Mouse (Mus musculus) CH12.LX (cell line): ENCODE results near the gene Lamp2. TPM values are rescaled to one million over a fixed set of nuclear protein-coding genes. Genes with fewer than 3 reads are reported as not detected.
"Not testable (repeated sequence)": the region's sequence is repeated elsewhere in the genome, so short reads cannot be mapped to it uniquely, and the experiment has no call there.

Experiments
- DNase-seq: peaks from one replicate; pipeline ENCODE4 v3.0.0-alpha.2; 2013; ENCODE audit errors: extremely low read depth
- H3K27ac ChIP-seq: 2 replicates; pipeline ENCODE4 v1.5.1; 2012; ENCODE audit warnings: low read depth, mild to moderate bottlenecking, control low read depth, moderate library complexity; ENCODE audit not compliant: insufficient read depth
- H3K27me3 ChIP-seq: replicated peaks from 2 replicates; pipeline ENCODE3; 2012; ENCODE audit warnings: inconsistent platforms
- H3K36me3 ChIP-seq, 2 experiments: replicated peaks in 1 of 2; 2 replicates each; pipeline versions ENCODE3 to v1.6.1; 2012; ENCODE audit warnings: inconsistent platforms in 1 of 2, low read length in 1 of 2, mild to moderate bottlenecking in 1 of 2, mixed read lengths in 1 of 2, moderate library complexity in 1 of 2; ENCODE audit not compliant: control insufficient read depth in 1 of 2, insufficient read depth in 1 of 2
- H3K4me1 ChIP-seq, 2 experiments: 2 replicates each; pipeline ENCODE4 v1.6.1; 2012; ENCODE audit warnings: inconsistent platforms in 1 of 2, moderate library complexity in 1 of 2; ENCODE audit not compliant: insufficient read depth in 2 of 2, control insufficient read depth in 1 of 2
- H3K4me2 ChIP-seq: 2 replicates; pipeline ENCODE4 v1.6.1; 2012; ENCODE audit warnings: low read depth, mild to moderate bottlenecking, control low read depth; ENCODE audit not compliant: poor library complexity, insufficient read depth, severe bottlenecking
- H3K4me3 ChIP-seq, 3 experiments: fragments of 150-350 bp in 1 of 3; sonication (generic) in 1 of 3; replicated peaks in 1 of 3; 2 replicates each; pipeline versions ENCODE3 to v1.5.1; 2011 to 2012; ENCODE audit warnings: low read depth in 2 of 3, low read length in 2 of 3, mild to moderate bottlenecking in 2 of 3, moderate library complexity in 2 of 3, control low read depth in 1 of 3, improper control_type of control experiment in 1 of 3, inconsistent platforms in 1 of 3, mixed read lengths in 1 of 3; ENCODE audit not compliant: poor library complexity in 1 of 3
- H3K79me2 ChIP-seq: replicated peaks from 2 replicates; pipeline ENCODE4 v1.6.1; 2012; ENCODE audit warnings: mild to moderate bottlenecking, moderate library complexity; ENCODE audit not compliant: control insufficient read depth, poor library complexity, insufficient read depth, severe bottlenecking; ENCODE audit errors: extremely low read depth
- H3K9ac ChIP-seq: 2 replicates; pipeline ENCODE4 v1.6.1; 2012; ENCODE audit warnings: low read depth, mild to moderate bottlenecking, control low read depth, moderate library complexity; ENCODE audit not compliant: insufficient read depth
- H3K9me3 ChIP-seq: replicated peaks from 2 replicates; pipeline ENCODE3; 2012; ENCODE audit warnings: low read length, inconsistent platforms, mixed read lengths
- BHLHE40 ChIP-seq: IDR thresholded peaks from 2 replicates; pipeline ENCODE4 v1.6.1; 2011; ENCODE audit warnings: mild to moderate bottlenecking, low read depth, low read length, improper control_type of control experiment
- CHD2 ChIP-seq: IDR thresholded peaks from 2 replicates; pipeline ENCODE4 v1.6.1; 2011; ENCODE audit warnings: low read length, improper control_type of control experiment
- EP300 ChIP-seq: IDR thresholded peaks from 2 replicates; pipeline ENCODE4 v1.6.1; 2011; ENCODE audit warnings: low read length, improper control_type of control experiment
- HCFC1 ChIP-seq: IDR thresholded peaks from 2 replicates; pipeline ENCODE4 v1.6.1; 2012; ENCODE audit warnings: low read depth, mild to moderate bottlenecking, inconsistent platforms, low read length, improper control_type of control experiment
- MAX ChIP-seq: IDR thresholded peaks from 2 replicates; pipeline ENCODE4 v1.6.1; 2011; ENCODE audit warnings: low read length, improper control_type of control experiment
- MAZ ChIP-seq: IDR thresholded peaks from 2 replicates; pipeline ENCODE4 v1.6.1; 2012; ENCODE audit warnings: low read depth, mild to moderate bottlenecking, inconsistent platforms, low read length, improper control_type of control experiment, moderate library complexity
- MXI1 ChIP-seq: IDR thresholded peaks from 2 replicates; pipeline ENCODE4 v1.6.1; 2011; ENCODE audit warnings: mild to moderate bottlenecking, low read depth, low read length, improper control_type of control experiment
- NELFE ChIP-seq: IDR thresholded peaks from 2 replicates; pipeline ENCODE4 v1.6.1; 2011; ENCODE audit warnings: low read depth, low read length, improper control_type of control experiment
- NRF1 ChIP-seq: IDR thresholded peaks from 2 replicates; pipeline ENCODE4 v1.6.1; 2014; ENCODE audit warnings: low read depth, mild to moderate bottlenecking, inconsistent platforms, low read length, improper control_type of control experiment, moderate library complexity
- POLR2AphosphoS2 ChIP-seq: IDR thresholded peaks from 2 replicates; pipeline ENCODE4 v1.6.1; 2011; ENCODE audit warnings: low read depth, low read length, improper control_type of control experiment
- RAD21 ChIP-seq: IDR thresholded peaks from 2 replicates; pipeline ENCODE4 v1.6.1; 2011; ENCODE audit warnings: low read depth, mild to moderate bottlenecking, low read length, improper control_type of control experiment, moderate library complexity
- SMC3 ChIP-seq: IDR thresholded peaks from 2 replicates; pipeline ENCODE4 v1.6.1; 2011; ENCODE audit warnings: low read depth, low read length, improper control_type of control experiment
- TCF12 ChIP-seq: IDR thresholded peaks from 2 replicates; pipeline ENCODE4 v1.6.1; 2014; ENCODE audit warnings: low read depth, mild to moderate bottlenecking, inconsistent platforms, low read length, improper control_type of control experiment
- UBTF ChIP-seq: IDR thresholded peaks from 2 replicates; pipeline ENCODE4 v1.6.1; 2012; ENCODE audit warnings: low read depth, mild to moderate bottlenecking, inconsistent platforms, low read length, improper control_type of control experiment, moderate library complexity
- ZC3H11A ChIP-seq: IDR thresholded peaks from 2 replicates; pipeline ENCODE4 v1.6.1; 2012; ENCODE audit warnings: low read depth, mild to moderate bottlenecking, inconsistent platforms, low read length, improper control_type of control experiment
- ZKSCAN1 ChIP-seq: IDR thresholded peaks from 2 replicates; pipeline ENCODE4 v1.6.1; 2012; ENCODE audit warnings: low read depth, inconsistent platforms, low read length, improper control_type of control experiment, borderline replicate concordance
- dilution Hi-C: fragments of 300-500 bp; cut with MboI; formaldehyde crosslinking; loops from 2 replicates; pipeline ENCODE4 v1.14.3; 2020; ENCODE audit warnings: low sequenced_read_pairs; ENCODE audit not compliant: extremely low pct_unique_long_range_greater_than_20kb, extremely low pct_ligation_motif_present
- in situ Hi-C: fragments of 300-500 bp; cut with MboI; formaldehyde crosslinking; loops from 3 replicates; pipeline ENCODE4 v1.14.3; 2019; ENCODE audit warnings: low sequenced_read_pairs, low pct_ligation_motif_present, low pct_unique_long_range_greater_than_20kb, mixed read lengths
- polyA plus RNA-seq: library from polyadenylated mRNA; unstranded; fragments of >175 nt; gene quantifications from 2 replicates; pipeline ENCODE4 v1.2.1, GENCODE M21; 2012; ENCODE audit warnings: low read depth; ENCODE audit not compliant: insufficient read length
- total RNA-seq, 2 experiments: library from RNA; depleted of rRNA; stranded (reverse); fragments of 300-350 nt in 1 of 2; fragments of >200 nt in 1 of 2; gene quantifications; 2 replicates each; pipeline ENCODE4 v1.2.3; 2012 to 2014

Lamp2 gene
- total and polyA plus RNA-seq, 3 experiments, result 35.3 to 79.9 (median 66.2) TPM

GRCm38 (mm10) chrX:38399671-38400070 is 56.6 kb downstream of the Lamp2 start:
- H3K79me2 ChIP-seq, result no peaks in the 10 kb centered on the region
- H3K9ac ChIP-seq, result no peak overlapping the region
- in situ Hi-C loops, result no loop called here
- H3K27ac ChIP-seq, result no peak overlapping the region
- dilution Hi-C loops, result no loop called here
- TF ChIP-seq RAD21 (no peak), CHD2 (no peak), NELFE (no peak), NRF1 (no peak), MAZ (no peak), TCF12 (no peak), UBTF (no peak), ZKSCAN1 (no peak), BHLHE40 (no peak), MAX (no peak), MXI1 (no peak), HCFC1 (no peak), SMC3 (no peak), EP300 (no peak), POLR2AphosphoS2 (no peak), ZC3H11A (no peak)
- H3K36me3 ChIP-seq, result no peaks in the 10 kb centered on the region
- H3K9me3 ChIP-seq, result no peaks in the 10 kb centered on the region
- no peaks in the 10 kb centered on the region for H3K27me3 ChIP-seq
- H3K4me2 ChIP-seq, result no peak overlapping the region
- H3K4me1 ChIP-seq, result no peaks in the 10 kb centered on the region
- H3K4me3 ChIP-seq, result no peak overlapping the region
- DNase-seq, result no peak

- H3K9me3 ChIP-seq, H3K79me2 ChIP-seq, dilution Hi-C loops, in situ Hi-C loops, H3K4me2 ChIP-seq, H3K27me3 ChIP-seq, DNase-seq, H3K4me3 ChIP-seq, H3K9ac ChIP-seq, H3K27ac ChIP-seq, H3K36me3 ChIP-seq, H3K4me1 ChIP-seq: not testable (repeated sequence)
Observed at GRCm38 (mm10) chrX:38373169-38373568, 83.1 kb downstream of the Lamp2 start.

DNA sequence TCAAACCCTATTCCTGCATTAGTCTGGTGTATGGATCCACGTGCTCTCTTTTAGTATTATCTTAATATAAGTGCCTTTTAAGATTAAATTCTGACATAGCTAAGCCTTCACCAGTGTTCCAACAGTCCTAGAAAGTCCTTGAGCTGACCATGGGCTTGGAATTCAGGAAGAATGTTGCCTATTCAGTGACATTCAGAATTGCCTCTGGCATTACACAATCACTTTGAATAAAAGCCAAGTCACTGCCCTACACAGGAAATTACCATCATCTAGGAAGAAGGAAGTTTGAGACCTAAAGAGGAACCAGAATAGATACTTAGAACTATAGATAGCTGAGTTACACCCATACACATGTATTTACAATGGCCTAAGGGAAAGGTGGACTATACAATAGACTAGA is 91.6 kb downstream of the Lamp2 start:
- H3K27ac ChIP-seq, H3K79me2 ChIP-seq, H3K4me2 ChIP-seq, in situ Hi-C loops, H3K4me3 ChIP-seq, DNase-seq, H3K36me3 ChIP-seq, H3K9ac ChIP-seq, H3K27me3 ChIP-seq, H3K9me3 ChIP-seq, H3K4me1 ChIP-seq, dilution Hi-C loops: not testable (repeated sequence)
